Mouse (Mus musculus) stomach, postnatal 0 days (tissue): ENCODE measurements at regions not wholly inside any gene's neighbourhood (a gene's known extent, or its start where the extent isn't known, plus 50 kb on each side); places are given as distances from the start of the nearest gene placed in this dataset.

Experiments
- CTCF ChIP-seq: IDR thresholded peaks from 2 replicates; pipeline ENCODE4 v1.5.1; 2016; ENCODE audit warnings: antibody characterized with exemption, low read depth, mild to moderate bottlenecking, moderate library complexity
- EP300 ChIP-seq: optimal IDR thresholded peaks from 2 replicates; pipeline ENCODE3; 2016; ENCODE audit warnings: antibody characterized with exemption

- no peak for TF ChIP-seq CTCF
- no peak for TF ChIP-seq EP300
Observed at GRCm38 (mm10) chr1:154101433-154101832, 99.6 kb upstream of the Zfp648 start.
